Mouse (Mus musculus): ENCODE measurements around the gene Bmp6. TPM values are rescaled to one million over a fixed set of nuclear protein-coding genes. Genes with fewer than 3 reads are reported as not detected.

The Bmp6 gene
- polyA plus RNA-seq, 1 experiment from 2014 or later, result 1.0 TPM

GRCm38 (mm10) chr13:38349818-38350217 lies 4.9 kb downstream of the Bmp6 start:
- 50% methylated on average over 5 of the region's 5 CpGs for WGBS

GRCm38 (mm10) chr13:38351996-38352395 lies 7.1 kb downstream of the Bmp6 start:
- Histone ChIP-seq H3K4me1 (ENCODE audit: control insufficient read depth, insufficient read depth, low read length) (peaks cover 5% of the 10 kb centered on the region; the same call in 1 of the 2 replicates), H3K9ac (ENCODE audit: low read length) (0 out of 2 replicates have a peak overlapping the region, but pooled peaks have one; percentile 22), H3K9me3 (replicated peaks; ENCODE audit: control insufficient read depth, low read length) (no peaks in the 10 kb centered on the region), H3K36me3 (ENCODE audit: control insufficient read depth, insufficient read depth, low read length) (no peaks in the 10 kb centered on the region), H3K4me3 (replicated peaks; ENCODE audit: low read length) (no peak overlapping the region), H3K4me2 (ENCODE audit: low read depth, low read length) (no peak overlapping the region), H3K27me3 (ENCODE audit: control insufficient read depth, insufficient read depth, low read length) (peaks cover 17% of the 10 kb centered on the region), H3K27ac (ENCODE audit: low read length) (no peak overlapping the region)
- WGBS, result 25% methylated on average over 5 of the region's 5 CpGs
- no peak for ATAC-seq (ENCODE audit: insufficient read depth, low FRiP score)

More at GRCm38 (mm10) chr13:38349818-38350217, 4.9 kb downstream of the Bmp6 start:
- H3K27ac ChIP-seq (ENCODE audit: low read length), result no peak overlapping the region
- H3K4me2 ChIP-seq (ENCODE audit: low read depth, low read length), result no peak overlapping the region
- H3K27me3 ChIP-seq (ENCODE audit: control insufficient read depth, insufficient read depth, low read length), result peaks cover 33% of the 10 kb centered on the region
- H3K4me3 ChIP-seq (replicated peaks; ENCODE audit: low read length), result no peak overlapping the region
- no peaks in the 10 kb centered on the region for H3K36me3 ChIP-seq (ENCODE audit: control insufficient read depth, insufficient read depth, low read length)
- no peaks in the 10 kb centered on the region for H3K9me3 ChIP-seq (replicated peaks; ENCODE audit: control insufficient read depth, low read length)
- peaks cover 16% of the 10 kb centered on the region for H3K4me1 ChIP-seq (ENCODE audit: control insufficient read depth, insufficient read depth, low read length)
- no peak for ATAC-seq (ENCODE audit: insufficient read depth, low FRiP score)
- no peak overlapping the region for H3K9ac ChIP-seq (ENCODE audit: low read length)

- no peaks in the 10 kb centered on the region for H3K36me3 ChIP-seq (ENCODE audit: control insufficient read depth, insufficient read depth, low read length)
- peaks cover 5% of the 10 kb centered on the region; the same call in 1 of the 2 replicates for H3K4me1 ChIP-seq (ENCODE audit: control insufficient read depth, insufficient read depth, low read length)
- no peak overlapping the region for H3K27ac ChIP-seq (ENCODE audit: low read length)
- peaks cover 7% of the 10 kb centered on the region for H3K27me3 ChIP-seq (ENCODE audit: control insufficient read depth, insufficient read depth, low read length)
- no peak overlapping the region for H3K4me2 ChIP-seq (ENCODE audit: low read depth, low read length)
- H3K9ac ChIP-seq (ENCODE audit: low read length), result no peak overlapping the region
- no peak overlapping the region for H3K4me3 ChIP-seq (replicated peaks; ENCODE audit: low read length)
- ATAC-seq (ENCODE audit: insufficient read depth, low FRiP score), result no peak
- H3K9me3 ChIP-seq (replicated peaks; ENCODE audit: control insufficient read depth, low read length), result no peaks in the 10 kb centered on the region
- 64% methylated on average over 10 of the region's 10 CpGs for WGBS
These were observed 8.1 kb downstream of the Bmp6 start for GRCm38 (mm10) chr13:38352986-38353385.

GRCm38 (mm10) chr13:38353420-38354255 lies 8.7 kb downstream of the Bmp6 start:
- no peaks in the 10 kb centered on the region for H3K36me3 ChIP-seq (ENCODE audit: control insufficient read depth, insufficient read depth, low read length)
- no peak for ATAC-seq (ENCODE audit: insufficient read depth, low FRiP score)
- H3K4me1 ChIP-seq (ENCODE audit: control insufficient read depth, insufficient read depth, low read length), result peaks cover 5% of the 10 kb centered on the region; the same call in 1 of the 2 replicates
- H3K27ac ChIP-seq (ENCODE audit: low read length), result no peak overlapping the region
- no peak overlapping the region for H3K4me3 ChIP-seq (replicated peaks; ENCODE audit: low read length)
- no peaks in the 10 kb centered on the region for H3K9me3 ChIP-seq (replicated peaks; ENCODE audit: control insufficient read depth, low read length)
- peaks cover 6% of the 10 kb centered on the region; the same call in 1 of the 2 replicates for H3K27me3 ChIP-seq (ENCODE audit: control insufficient read depth, insufficient read depth, low read length)
- H3K4me2 ChIP-seq (ENCODE audit: low read depth, low read length), result no peak overlapping the region
- 53% methylated on average over 24 of the region's 24 CpGs for WGBS
- H3K9ac ChIP-seq (ENCODE audit: low read length), result no peak overlapping the region

GRCm38 (mm10) chr13:38354284-38354683 lies 9.4 kb downstream of the Bmp6 start:
- ATAC-seq (ENCODE audit: insufficient read depth, low FRiP score), result no peak
- H3K9ac ChIP-seq (ENCODE audit: low read length), result no peak overlapping the region
- no peak overlapping the region for H3K27ac ChIP-seq (ENCODE audit: low read length)
- no peak overlapping the region for H3K4me3 ChIP-seq (replicated peaks; ENCODE audit: low read length)
- WGBS, result 48% methylated on average over 1 of the region's 1 CpGs
- no peaks in the 10 kb centered on the region for H3K9me3 ChIP-seq (replicated peaks; ENCODE audit: control insufficient read depth, low read length)
- peaks cover 6% of the 10 kb centered on the region; the same call in 1 of the 2 replicates for H3K27me3 ChIP-seq (ENCODE audit: control insufficient read depth, insufficient read depth, low read length)
- no peak overlapping the region for H3K4me2 ChIP-seq (ENCODE audit: low read depth, low read length)
- no peaks in the 10 kb centered on the region for H3K36me3 ChIP-seq (ENCODE audit: control insufficient read depth, insufficient read depth, low read length)
- peaks cover 5% of the 10 kb centered on the region; the same call in 1 of the 2 replicates for H3K4me1 ChIP-seq (ENCODE audit: control insufficient read depth, insufficient read depth, low read length)

- H3K36me3 ChIP-seq (ENCODE audit: control insufficient read depth, insufficient read depth, low read length), result no peaks in the 10 kb centered on the region
- 36% methylated on average over 4 of the region's 4 CpGs for WGBS
- H3K4me3 ChIP-seq (replicated peaks; ENCODE audit: low read length), result no peak overlapping the region
- no peaks in the 10 kb centered on the region for H3K27me3 ChIP-seq (ENCODE audit: control insufficient read depth, insufficient read depth, low read length)
- H3K27ac ChIP-seq (ENCODE audit: low read length), result no peak overlapping the region
- ATAC-seq (ENCODE audit: insufficient read depth, low FRiP score), result no peak
- H3K4me1 ChIP-seq (ENCODE audit: control insufficient read depth, insufficient read depth, low read length), result no peaks in the 10 kb centered on the region
- no peaks in the 10 kb centered on the region for H3K9me3 ChIP-seq (replicated peaks; ENCODE audit: control insufficient read depth, low read length)
- H3K9ac ChIP-seq (ENCODE audit: low read length), result no peak overlapping the region
- H3K4me2 ChIP-seq (ENCODE audit: low read depth, low read length), result no peak overlapping the region
These were observed 14.1 kb downstream of the Bmp6 start for GRCm38 (mm10) chr13:38359045-38359444.

GRCm38 (mm10) chr13:38362751-38363150 lies 17.8 kb downstream of the Bmp6 start:
- Histone ChIP-seq H3K4me3 (replicated peaks; ENCODE audit: low read length) (no peak overlapping the region), H3K9ac (ENCODE audit: low read length) (no peak overlapping the region), H3K27me3 (ENCODE audit: control insufficient read depth, insufficient read depth, low read length) (no peaks in the 10 kb centered on the region), H3K9me3 (replicated peaks; ENCODE audit: control insufficient read depth, low read length) (no peaks in the 10 kb centered on the region), H3K36me3 (ENCODE audit: control insufficient read depth, insufficient read depth, low read length) (no peaks in the 10 kb centered on the region), H3K4me1 (ENCODE audit: control insufficient read depth, insufficient read depth, low read length) (no peaks in the 10 kb centered on the region), H3K4me2 (ENCODE audit: low read depth, low read length) (no peak overlapping the region), H3K27ac (ENCODE audit: low read length) (no peak overlapping the region)
- no peak for ATAC-seq (ENCODE audit: insufficient read depth, low FRiP score)
- WGBS, result 73% methylated on average over 4 of the region's 4 CpGs

- H3K4me1 ChIP-seq (ENCODE audit: control insufficient read depth, insufficient read depth, low read length), result no peaks in the 10 kb centered on the region
These were observed 19.0 kb downstream of the Bmp6 start for GRCm38 (mm10) chr13:38363869-38364268.

GRCm38 (mm10) chr13:38369624-38370023 lies 24.7 kb downstream of the Bmp6 start:
- WGBS, result 61% methylated on average over 5 of the region's 5 CpGs
- Histone ChIP-seq H3K9ac (ENCODE audit: low read length) (no peak overlapping the region), H3K27me3 (ENCODE audit: control insufficient read depth, insufficient read depth, low read length) (no peaks in the 10 kb centered on the region), H3K36me3 (ENCODE audit: control insufficient read depth, insufficient read depth, low read length) (no peaks in the 10 kb centered on the region), H3K27ac (ENCODE audit: low read length) (no peak overlapping the region), H3K4me2 (ENCODE audit: low read depth, low read length) (no peak overlapping the region), H3K4me3 (replicated peaks; ENCODE audit: low read length) (no peak overlapping the region), H3K9me3 (replicated peaks; ENCODE audit: control insufficient read depth, low read length) (no peaks in the 10 kb centered on the region), H3K4me1 (ENCODE audit: control insufficient read depth, insufficient read depth, low read length) (no peaks in the 10 kb centered on the region)
- no peak for ATAC-seq (ENCODE audit: insufficient read depth, low FRiP score)

More at GRCm38 (mm10) chr13:38363869-38364268, 19.0 kb downstream of the Bmp6 start:
- H3K9ac ChIP-seq (ENCODE audit: low read length), result no peak overlapping the region
- no peak overlapping the region for H3K4me3 ChIP-seq (replicated peaks; ENCODE audit: low read length)
- H3K27me3 ChIP-seq (ENCODE audit: control insufficient read depth, insufficient read depth, low read length), result no peaks in the 10 kb centered on the region
- no peak overlapping the region for H3K4me2 ChIP-seq (ENCODE audit: low read depth, low read length)
- ATAC-seq (ENCODE audit: insufficient read depth, low FRiP score), result no peak
- H3K27ac ChIP-seq (ENCODE audit: low read length), result no peak overlapping the region
- 82% methylated on average over 7 of the region's 7 CpGs for WGBS
- H3K9me3 ChIP-seq (replicated peaks; ENCODE audit: control insufficient read depth, low read length), result no peaks in the 10 kb centered on the region
- H3K36me3 ChIP-seq (ENCODE audit: control insufficient read depth, insufficient read depth, low read length), result no peaks in the 10 kb centered on the region
